Mouse (Mus musculus) hindbrain, embryonic 16.5 days (tissue): ENCODE results near the gene Hspbap1. TPM values are rescaled to one million over a fixed set of nuclear protein-coding genes. Genes with fewer than 3 reads are reported as not detected.
A peak's percentile ranks its signal among the peaks of the same experiment; 100 is the strongest.

Source experiments
- ATAC-seq: fragments of 200-750 bp; cut with Nextera tagmentation; 2 replicates; pipeline ENCODE4 v1.8.0; 2017; ENCODE audit warnings: moderate TSS enrichment, moderate library complexity
- H3K27ac ChIP-seq: fragments of 300-500 bp; sonication (generic); 2 replicates; pipeline ENCODE4 v1.5.1; 2014; ENCODE audit warnings: low read depth, mild to moderate bottlenecking, control low read depth, low read length, moderate library complexity
- H3K27me3 ChIP-seq: fragments of 300-500 bp; sonication (generic); replicated peaks from 2 replicates; pipeline ENCODE4 v1.6.1; 2014; ENCODE audit warnings: low read length; ENCODE audit not compliant: control insufficient read depth, insufficient read depth
- H3K36me3 ChIP-seq: fragments of 300-500 bp; sonication (generic); 2 replicates; pipeline ENCODE4 v1.6.1; 2014; ENCODE audit warnings: mild to moderate bottlenecking, low read length, moderate library complexity, mixed read lengths; ENCODE audit not compliant: control insufficient read depth, insufficient read depth
- H3K4me1 ChIP-seq: fragments of 300-500 bp; sonication (generic); 2 replicates; pipeline ENCODE4 v1.6.1; 2014; ENCODE audit warnings: low read depth, low read length; ENCODE audit not compliant: control insufficient read depth, insufficient read depth
- H3K4me2 ChIP-seq: fragments of 300-500 bp; sonication (generic); 2 replicates; pipeline ENCODE4 v1.6.1; 2014; ENCODE audit warnings: mild to moderate bottlenecking, low read length, control low read depth, moderate library complexity
- H3K4me3 ChIP-seq: fragments of 300-500 bp; sonication (generic); 2 replicates; pipeline ENCODE4 v1.5.1; 2014; ENCODE audit warnings: mild to moderate bottlenecking, low read length, control low read depth, moderate library complexity
- H3K9ac ChIP-seq: fragments of 300-500 bp; sonication (generic); 2 replicates; pipeline ENCODE4 v1.6.1; 2014; ENCODE audit warnings: low read depth, mild to moderate bottlenecking, control low read depth, low read length, moderate library complexity
- H3K9me3 ChIP-seq: fragments of 300-500 bp; sonication (generic); 2 replicates; pipeline ENCODE4 v1.6.1; 2014; ENCODE audit warnings: mild to moderate bottlenecking, low read length, moderate library complexity; ENCODE audit not compliant: control insufficient read depth
- WGBS: fragments of 180-500 bp; shearing (Covaris S2); extraction: QIAGEN DNeasy Blood & Tissue Kit; methylation state at CpG from one replicate; pipeline ENCODE4 v1.1.7; 2014; 5-methylcytosine and 5-hydroxymethylcytosine counted together
- polyA plus RNA-seq: library from polyadenylated mRNA; unstranded; fragments of >200 nt; fragmentation: Nextera tagmentation; extraction: Ambion mirVana; gene quantifications from 2 replicates; pipeline ENCODE4 v1.2.1, GENCODE M21; 2015

Hspbap1 gene
- polyA plus RNA-seq, 1 experiment from 2014 or later = 12.7 TPM

- ATAC-seq = no peak
- 93% methylated on average over 18 of the region's 18 CpGs for WGBS
- Histone ChIP-seq H3K9ac (no peak overlapping the region), H3K9me3 (no peaks in the 10 kb centered on the region), H3K4me2 (no peak overlapping the region), H3K4me3 (no peak overlapping the region), H3K4me1 (no peaks in the 10 kb centered on the region), H3K36me3 (no peaks in the 10 kb centered on the region), H3K27ac (no peak overlapping the region), H3K27me3 (no peaks in the 10 kb centered on the region)
Observed at GRCm38 (mm10) chr16:35856766-35857165, 86.6 kb downstream of the Hspbap1 start.

- WGBS = 86% methylated on average over 16 of the region's 16 CpGs
- Histone ChIP-seq H3K4me1 (no peaks in the 10 kb centered on the region), H3K4me2 (no peak overlapping the region), H3K4me3 (no peak overlapping the region), H3K9ac (no peak overlapping the region), H3K36me3 (no peaks in the 10 kb centered on the region), H3K9me3 (no peaks in the 10 kb centered on the region), H3K27ac (no peak overlapping the region), H3K27me3 (no peaks in the 10 kb centered on the region)
- ATAC-seq = no peak
Observed at GRCm38 (mm10) chr16:35860236-35860635, 90.1 kb downstream of the Hspbap1 start.

DNA sequence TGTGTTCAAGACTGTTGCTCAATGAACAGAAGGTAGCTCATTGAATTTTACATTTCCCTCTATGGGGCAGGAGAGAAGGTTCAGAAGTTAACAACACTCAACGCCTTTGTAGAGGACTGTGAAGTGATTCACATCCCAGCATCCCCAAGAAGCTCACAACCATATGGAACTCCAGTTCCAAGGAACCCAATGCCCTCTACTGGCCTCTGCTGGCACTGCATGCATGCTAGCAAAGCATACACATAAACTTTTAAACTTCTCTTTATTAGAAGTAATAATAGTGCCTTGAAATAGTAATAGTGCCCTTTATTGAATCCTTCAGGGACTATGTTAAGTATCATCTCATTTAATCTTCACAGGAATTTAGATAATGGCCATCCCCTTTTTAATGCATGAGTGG is 91.9 kb downstream of the Hspbap1 start:
- no peak for ATAC-seq
- Histone ChIP-seq H3K9ac (no peak overlapping the region), H3K27ac (no peak overlapping the region), H3K27me3 (no peaks in the 10 kb centered on the region), H3K9me3 (no peaks in the 10 kb centered on the region), H3K36me3 (no peaks in the 10 kb centered on the region), H3K4me2 (no peak overlapping the region), H3K4me1 (no peaks in the 10 kb centered on the region), H3K4me3 (no peak overlapping the region)
- WGBS = 100% methylated on average over 1 of the region's 1 CpGs

DNA sequence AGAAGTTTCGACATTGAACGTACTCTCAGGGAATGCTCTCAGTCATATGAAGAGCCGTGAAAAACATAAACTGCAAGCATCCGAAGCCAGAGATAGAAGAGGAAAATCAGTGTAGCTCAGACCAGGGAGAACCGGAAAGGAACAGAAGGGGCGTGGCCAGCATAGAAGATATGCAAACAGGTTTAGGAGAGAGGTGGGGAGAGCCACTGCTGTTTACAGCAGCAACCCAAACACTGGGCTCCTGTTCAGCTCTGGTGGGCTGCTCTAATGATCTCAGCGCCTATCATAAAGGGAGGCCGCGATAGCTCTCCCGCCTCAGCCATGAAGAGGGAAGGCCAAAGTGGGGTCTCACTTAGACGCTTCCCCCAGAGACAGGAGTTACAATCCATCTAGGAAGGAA is 97.6 kb downstream of the Hspbap1 start:
- ATAC-seq = no peak
- Histone ChIP-seq H3K27me3 (peaks cover 7% of the 10 kb centered on the region), H3K27ac (no peak overlapping the region), H3K9ac (no peak overlapping the region), H3K4me1 (peaks cover 3% of the 10 kb centered on the region), H3K4me2 (no peak overlapping the region), H3K4me3 (no peak overlapping the region), H3K36me3 (no peaks in the 10 kb centered on the region), H3K9me3 (no peaks in the 10 kb centered on the region)
- WGBS = 77% methylated on average over 11 of the region's 11 CpGs

GRCm38 (mm10) chr16:35869126-35869525 is 99.0 kb downstream of the Hspbap1 start:
- ATAC-seq = no peak
- Histone ChIP-seq H3K27me3 (peaks cover 7% of the 10 kb centered on the region), H3K9ac (no peak overlapping the region), H3K9me3 (no peaks in the 10 kb centered on the region), H3K4me3 (no peak overlapping the region), H3K36me3 (no peaks in the 10 kb centered on the region), H3K4me1 (peaks cover 3% of the 10 kb centered on the region), H3K4me2 (no peak overlapping the region; the same call in 1 of the 2 replicates), H3K27ac (no peak overlapping the region)
- 26% methylated on average over 3 of the region's 3 CpGs for WGBS

- Histone ChIP-seq H3K9me3 (no peaks in the 10 kb centered on the region), H3K27ac (no peak overlapping the region), H3K4me2 (no peak overlapping the region; the same call in 1 of the 2 replicates), H3K27me3 (peaks cover 7% of the 10 kb centered on the region), H3K9ac (no peak overlapping the region), H3K36me3 (no peaks in the 10 kb centered on the region), H3K4me1 (peaks cover 3% of the 10 kb centered on the region), H3K4me3 (no peak overlapping the region)
- no peak for ATAC-seq
- 71% methylated on average over 6 of the region's 6 CpGs for WGBS
Observed at GRCm38 (mm10) chr16:35869656-35870055, 99.5 kb downstream of the Hspbap1 start.

- H3K4me1 ChIP-seq = peaks cover 3% of the 10 kb centered on the region
- no peaks in the 10 kb centered on the region for H3K9me3 ChIP-seq
- H3K4me3 ChIP-seq = peak overlapping the region; percentile 60
- H3K27me3 ChIP-seq = peaks cover 7% of the 10 kb centered on the region
- peak overlapping the region; percentile 71 for H3K9ac ChIP-seq
- H3K4me2 ChIP-seq = peak overlapping the region; percentile 99
- no peak overlapping the region for H3K27ac ChIP-seq
- no peak for ATAC-seq
- WGBS = 1% methylated on average over 12 of the region's 12 CpGs
- no peaks in the 10 kb centered on the region for H3K36me3 ChIP-seq
Observed at GRCm38 (mm10) chr16:35870581-35871047, 100.4 kb downstream of the Hspbap1 start.

- Histone ChIP-seq H3K27me3 (peaks cover 7% of the 10 kb centered on the region), H3K4me3 (peak within 1 kb of the TSS; percentile 60), H3K27ac (no peak within 1 kb of the TSS), H3K9ac (peak within 1 kb of the TSS; percentile 71), H3K9me3 (no peaks in the 10 kb centered on the region), H3K4me2 (peak within 1 kb of the TSS; percentile 99), H3K36me3 (no peaks in the 10 kb centered on the region), H3K4me1 (peaks cover 3% of the 10 kb centered on the region)
- WGBS = 2% methylated on average over 37 of the region's 38 CpGs
- ATAC-seq = no peak
Observed at GRCm38 (mm10) chr16:35871048-35871851, 101.1 kb downstream of the Hspbap1 start, which contains the start of gene Parp14. TSS of gene Parp14 (minus strand) at chr16:35871544.

DNA sequence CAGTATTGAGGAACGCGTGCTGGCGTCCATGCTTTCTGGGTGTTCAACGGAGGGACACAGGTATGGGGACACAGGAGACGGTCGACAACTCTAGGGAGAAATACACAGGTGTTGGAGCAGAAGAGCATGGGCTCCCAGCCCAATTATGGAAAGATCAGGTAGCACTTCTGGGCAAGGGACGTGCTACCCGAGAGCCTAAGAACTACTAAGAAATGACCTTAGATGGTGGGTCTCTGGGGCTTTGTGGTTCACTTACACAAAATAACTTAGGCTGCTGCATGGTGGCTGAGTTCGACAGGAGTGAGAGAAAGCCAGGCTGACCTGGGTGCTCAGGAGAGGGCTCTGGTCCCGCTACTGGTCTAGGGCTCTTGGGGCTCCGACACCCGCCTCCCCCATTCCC is 101.7 kb downstream of the Hspbap1 start:
- H3K4me3 ChIP-seq = peak overlapping the region; percentile 60; the same call in 1 of the 2 replicates
- no peak for ATAC-seq

More for the DNA sequence above, 101.7 kb downstream of the Hspbap1 start:
- 26% methylated on average over 12 of the region's 12 CpGs for WGBS
- H3K27ac ChIP-seq = no peak overlapping the region
- H3K4me1 ChIP-seq = peaks cover 3% of the 10 kb centered on the region
- no peaks in the 10 kb centered on the region for H3K9me3 ChIP-seq
- H3K4me2 ChIP-seq = peak overlapping the region; percentile 99
- no peak overlapping the region for H3K9ac ChIP-seq
- peaks cover 7% of the 10 kb centered on the region for H3K27me3 ChIP-seq
- H3K36me3 ChIP-seq = no peaks in the 10 kb centered on the region
